Comparison of ENCODE assay signal across 9 mouse cellular contexts in genomic region chr2:122381329-122382103, GRCm38 (mm10). TPM values are rescaled to one million over a fixed set of nuclear protein-coding genes. Genes with fewer than 3 reads are reported as not detected.
DNase-seq lines count a peak whose midpoint lies in the region; TF ChIP-seq lines count a peak whose summit lies in the region.
"Had no signal": no experiment of that assay in that cellular context is flagged by ENCODE, and none has a peak within 500 bp of the region (broad histone marks: within the 10 kb centered on the region; RNA-seq: fewer than 3 reads in every experiment).

No protein-coding gene starts in this region.

- H3K27me3 ChIP-seq in kidney, adult 2 months (replicated peaks; ENCODE audit: control insufficient read depth, insufficient read depth, low read length), result no peaks in the 10 kb centered on the region

- intact Hi-C loops in gastrocnemius, adult 2 months (cut with DNase I), result loop anchor here (1.0 to 2.0 kb wide), 2 partner anchors 85 to 177 kb away; no protein-coding TSS in a partner anchor
- intact Hi-C loops in gastrocnemius, postnatal 36 days (cut with DNase I), result loop anchor here (1.0 to 10.0 kb wide), 4 partner anchors 34 to 243 kb away; no protein-coding TSS in a partner anchor

- H3K4me1 ChIP-seq in kidney, adult 2 months (ENCODE audit: control insufficient read depth, insufficient read depth, low read length), result peaks cover 3% of the 10 kb centered on the region

- DNase-seq in gastrocnemius, adult 2 months, result peak; percentile 26
- DNase-seq in gastrocnemius, postnatal 36 days, result no peak
- DNase-seq in lung, postnatal 36 days, result peak; percentile 43
- no peak for DNase-seq in lung, postnatal 14 days
- DNase-seq in kidney, adult 2 months, result peak; percentile 79
- DNase-seq in spleen, adult 18-20 months, result no peak
- DNase-seq in retina, embryonic 14.5 days (ENCODE audit: low spot score), result no peak
- DNase-seq in layer of hippocampus, postnatal 14 days (ENCODE audit: low spot score in 2 of 2), result no peak

- no peak for TF ChIP-seq CTCF in gastrocnemius, adult 2 months (IDR thresholded peaks at IDR 0.05)
- TF ChIP-seq CTCF in kidney, adult 2 months (conservative IDR thresholded peaks at IDR 0.05; ENCODE audit: insufficient read depth, insufficient read length, low read depth, low read length), result no peak

- H3K27ac ChIP-seq in gastrocnemius, adult 2 months, result peak overlapping the region; percentile 81
- H3K27ac ChIP-seq in kidney, adult 2 months (ENCODE audit: insufficient read depth, low read depth, low read length), result peak overlapping the region; percentile 18; the same call in 1 of the 2 replicates

- no peaks in the 10 kb centered on the region for H3K36me3 ChIP-seq in kidney, adult 2 months (ENCODE audit: control insufficient read depth, insufficient read depth, low read length)

- no peak for TF ChIP-seq POLR2A in kidney, adult 2 months (IDR thresholded peaks at IDR 0.05; ENCODE audit: low read depth, low read length)

- peak overlapping the region; percentile 59 for H3K4me3 ChIP-seq in gastrocnemius, adult 2 months
- H3K4me3 ChIP-seq in kidney, adult 2 months (ENCODE audit: insufficient read depth, low read depth, low read length), result no peak overlapping the region

- 66% methylated on average over 16 of the region's 16 CpGs for WGBS in kidney, adult 2 months

RNA-seq across cellular contexts. Expression of gene Shf, which starts 12.6 kb away (rescaled TPM):
- total RNA-seq in gastrocnemius, adult 2 months (2021), result 1 to 10 TPM; 2.1 to 2.9 TPM
- total RNA-seq in gastrocnemius, postnatal 36 days (2021), result 1 to 10 TPM; 1.9 to 2.1 TPM
- 14.7 and 16.2 TPM in 2 replicates for polyA plus RNA-seq in kidney, adult 2 months (2012; rRNA removed)
- 10 to 100 TPM; 57.5 to 65.2 TPM for total RNA-seq in layer of hippocampus, postnatal 14 days (2021)

RNA-seq across cellular contexts. Expression of gene Slc28a2, which starts 44.8 kb away (rescaled TPM):
- total RNA-seq in gastrocnemius, adult 2 months (2021), result 1 to 10 TPM; 5.6 to 9.9 TPM
- total RNA-seq in gastrocnemius, postnatal 36 days (2021), result 1 to 10 TPM; 3.8 to 6.0 TPM
- 0.69 and 2.0 TPM in 2 replicates for polyA plus RNA-seq in kidney, adult 2 months (2012; rRNA removed)
- not detected for total RNA-seq in layer of hippocampus, postnatal 14 days (2021)
- total RNA-seq: left cerebral cortex, postnatal 25 days had no signal

Comparison
In these comparisons a context has a peak if more than half of its experiments do, and no peak if none do; other contexts are left out.
1. DNase-seq: peak in gastrocnemius, adult 2 months (single experiment), lung, postnatal 36 days (single experiment) and kidney, adult 2 months (single experiment); none in gastrocnemius, postnatal 36 days (0 of 2), lung, postnatal 14 days (single experiment), spleen, adult 18-20 months (0 of 2), retina, embryonic 14.5 days (single experiment) and layer of hippocampus, postnatal 14 days (0 of 2).
2. RNA of gene Shf, which starts 12.6 kb away (total RNA-seq): 57.5 to 65.2 TPM in layer of hippocampus, postnatal 14 days; 2.1 to 2.9 TPM in gastrocnemius, adult 2 months and 1.9 to 2.1 TPM in gastrocnemius, postnatal 36 days; every median in the first group is over 10 times any median in the second.